Mouse (Mus musculus) lung, embryonic 16.5 days (tissue): Measurements from ENCODE around the gene Tbc1d12. TPM values are rescaled to one million over a fixed set of nuclear protein-coding genes. Genes with fewer than 3 reads are reported as not detected.
"Not testable (repeated sequence)": the region's sequence is repeated elsewhere in the genome, so short reads cannot be mapped to it uniquely, and the experiment has no call there.

Source experiments
- ATAC-seq: fragments of 200-750 bp; cut with Nextera tagmentation; 2 replicates; pipeline ENCODE4 v1.8.0; 2017; ENCODE audit warnings: low read depth, mild to moderate bottlenecking, moderate library complexity
- H3K27ac ChIP-seq: fragments of 300-500 bp; sonication (generic); 2 replicates; pipeline ENCODE4 v1.5.1; 2014; ENCODE audit warnings: mild to moderate bottlenecking, control low read depth, low read length
- H3K27me3 ChIP-seq: fragments of 300-500 bp; sonication (generic); 2 replicates; pipeline ENCODE4 v1.6.1; 2014; ENCODE audit warnings: low read depth, low read length, mixed read lengths; ENCODE audit not compliant: control insufficient read depth, insufficient read depth
- H3K36me3 ChIP-seq: fragments of 300-500 bp; sonication (generic); 2 replicates; pipeline ENCODE4 v1.6.1; 2014; ENCODE audit warnings: low read length; ENCODE audit not compliant: control insufficient read depth, insufficient read depth
- H3K4me1 ChIP-seq: fragments of 300-500 bp; sonication (generic); replicated peaks from 2 replicates; pipeline ENCODE4 v1.6.1; 2014; ENCODE audit warnings: low read length, mixed read lengths; ENCODE audit not compliant: control insufficient read depth, insufficient read depth
- H3K4me2 ChIP-seq: fragments of 300-500 bp; sonication (generic); 2 replicates; pipeline ENCODE4 v1.6.1; 2014; ENCODE audit warnings: low read depth, low read length, control low read depth
- H3K4me3 ChIP-seq: fragments of 300-500 bp; sonication (generic); 2 replicates; pipeline ENCODE4 v1.5.1; 2014; ENCODE audit warnings: mild to moderate bottlenecking, low read length, control low read depth
- H3K9ac ChIP-seq: fragments of 300-500 bp; sonication (generic); 2 replicates; pipeline ENCODE4 v1.6.1; 2014; ENCODE audit warnings: low read length, control low read depth
- H3K9me3 ChIP-seq: fragments of 300-500 bp; sonication (generic); 2 replicates; pipeline ENCODE4 v1.6.1; 2016; ENCODE audit warnings: low read length; ENCODE audit not compliant: control insufficient read depth
- WGBS: fragments of 180-500 bp; shearing (Covaris S2); extraction: QIAGEN DNeasy Blood & Tissue Kit; methylation state at CpG from one replicate; pipeline ENCODE4 v1.1.7; 2014; 5-methylcytosine and 5-hydroxymethylcytosine counted together
- polyA plus RNA-seq: library from polyadenylated mRNA; unstranded; fragments of >200 nt; fragmentation: Nextera tagmentation; extraction: Ambion mirVana; gene quantifications from 2 replicates; pipeline ENCODE4 v1.2.1, GENCODE M21; 2015

The Tbc1d12 gene
- polyA plus RNA-seq, 1 experiment from 2014 or later, result 2.5 TPM

- no peak overlapping the region for H3K27ac ChIP-seq
- ATAC-seq, result no peak
- 80% methylated on average over 4 of the region's 4 CpGs for WGBS
Observed at GRCm38 (mm10) chr19:38820186-38820804, 16.1 kb upstream of the Tbc1d12 start.

GRCm38 (mm10) chr19:38833224-38833623 is 3.2 kb upstream of the Tbc1d12 start:
- Histone ChIP-seq H3K9me3 (no peaks in the 10 kb centered on the region), H3K36me3 (no peaks in the 10 kb centered on the region), H3K9ac (no peak overlapping the region), H3K27ac (no peak overlapping the region), H3K4me1 (no peaks in the 10 kb centered on the region), H3K4me3 (no peak overlapping the region), H3K4me2 (no peak overlapping the region), H3K27me3 (no peaks in the 10 kb centered on the region)
- WGBS, result 44% methylated on average over 1 of the region's 1 CpGs
- no peak for ATAC-seq

More at GRCm38 (mm10) chr19:38820186-38820804, 16.1 kb upstream of the Tbc1d12 start:
- Histone ChIP-seq H3K4me2 (no peak overlapping the region), H3K27me3 (no peaks in the 10 kb centered on the region), H3K4me1 (peaks cover 7% of the 10 kb centered on the region), H3K9me3 (no peaks in the 10 kb centered on the region), H3K9ac (no peak overlapping the region), H3K36me3 (peaks cover 2% of the 10 kb centered on the region; the same call in 1 of the 2 replicates), H3K4me3 (no peak overlapping the region)

- H3K27ac ChIP-seq, result peak overlapping the region; percentile 9; the same call in 1 of the 2 replicates
- ATAC-seq, result no peak; the same call in 1 of the 2 replicates
- H3K4me1 ChIP-seq, result peaks cover 2% of the 10 kb centered on the region; the same call in 1 of the 2 replicates
- 20% methylated on average over 10 of the region's 10 CpGs for WGBS
- no peaks in the 10 kb centered on the region for H3K36me3 ChIP-seq
- no peaks in the 10 kb centered on the region for H3K27me3 ChIP-seq
- peak overlapping the region; percentile 85 for H3K4me3 ChIP-seq
- peak overlapping the region; percentile 60 for H3K4me2 ChIP-seq
- no peaks in the 10 kb centered on the region for H3K9me3 ChIP-seq
- peak overlapping the region; percentile 90 for H3K9ac ChIP-seq
Observed at GRCm38 (mm10) chr19:38836084-38836437, 318 bp upstream of the Tbc1d12 start.

- Histone ChIP-seq H3K9ac (peak overlapping the region; percentile 90), H3K9me3 (no peaks in the 10 kb centered on the region), H3K4me2 (peak overlapping the region; percentile 60), H3K27me3 (no peaks in the 10 kb centered on the region), H3K36me3 (no peaks in the 10 kb centered on the region), H3K27ac (peak overlapping the region; percentile 89), H3K4me1 (peaks cover 2% of the 10 kb centered on the region; the same call in 1 of the 2 replicates), H3K4me3 (peak overlapping the region; percentile 85)
- ATAC-seq, result peak; percentile 70
- WGBS, result under 1% methylated on average over 51 of the region's 54 CpGs
Observed at GRCm38 (mm10) chr19:38837171-38837641, 827 bp downstream of the Tbc1d12 start.

GRCm38 (mm10) chr19:38844817-38845216 is 8.4 kb downstream of the Tbc1d12 start:
- H3K4me2 ChIP-seq, result no peak overlapping the region
- no peak for ATAC-seq
- H3K27ac ChIP-seq, result no peak overlapping the region
- 75% methylated on average over 5 of the region's 5 CpGs for WGBS
- H3K4me1 ChIP-seq, result peaks cover 2% of the 10 kb centered on the region; the same call in 1 of the 2 replicates
- H3K9ac ChIP-seq, result no peak overlapping the region
- H3K27me3 ChIP-seq, result no peaks in the 10 kb centered on the region
- peaks cover 2% of the 10 kb centered on the region; the same call in 1 of the 2 replicates for H3K9me3 ChIP-seq
- H3K36me3 ChIP-seq, result no peaks in the 10 kb centered on the region
- no peak overlapping the region for H3K4me3 ChIP-seq

DNA sequence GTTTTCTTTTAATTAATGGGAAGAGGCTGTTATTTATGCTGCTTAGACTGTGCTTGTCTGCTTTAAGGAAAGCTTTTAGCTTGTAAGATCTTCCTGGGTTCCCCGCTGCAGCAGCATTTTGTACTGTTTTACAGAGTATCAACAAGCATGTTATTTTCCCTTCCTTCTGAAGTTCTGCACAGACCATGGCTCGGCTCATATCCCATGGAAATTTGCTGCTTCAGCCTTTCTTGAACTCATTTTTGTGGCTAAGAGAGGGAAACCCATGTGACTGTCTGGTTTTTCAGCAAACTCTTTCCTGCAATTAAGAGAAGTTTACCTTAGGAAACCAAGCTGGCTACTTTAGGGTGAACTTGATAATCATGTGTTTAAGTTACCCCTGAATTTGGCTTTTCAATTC is 10.0 kb downstream of the Tbc1d12 start:
- WGBS, result 65% methylated on average over 2 of the region's 2 CpGs
- no peaks in the 10 kb centered on the region for H3K36me3 ChIP-seq
- no peaks in the 10 kb centered on the region for H3K4me1 ChIP-seq
- no peak overlapping the region for H3K27ac ChIP-seq
- no peak overlapping the region for H3K4me3 ChIP-seq
- no peak overlapping the region for H3K9ac ChIP-seq
- no peaks in the 10 kb centered on the region for H3K27me3 ChIP-seq
- H3K9me3 ChIP-seq, result peaks cover 2% of the 10 kb centered on the region; the same call in 1 of the 2 replicates
- ATAC-seq, result no peak
- H3K4me2 ChIP-seq, result no peak overlapping the region

- H3K4me1 ChIP-seq, result no peaks in the 10 kb centered on the region
- no peak overlapping the region for H3K4me3 ChIP-seq
- H3K9ac ChIP-seq, result no peak overlapping the region
- no peaks in the 10 kb centered on the region for H3K27me3 ChIP-seq
- no peak for ATAC-seq
- no peak overlapping the region for H3K27ac ChIP-seq
- 95% methylated on average over 3 of the region's 3 CpGs for WGBS
- H3K9me3 ChIP-seq, result no peaks in the 10 kb centered on the region
- no peak overlapping the region for H3K4me2 ChIP-seq
- no peaks in the 10 kb centered on the region for H3K36me3 ChIP-seq
Observed at GRCm38 (mm10) chr19:38858224-38858623, 21.8 kb downstream of the Tbc1d12 start.

DNA sequence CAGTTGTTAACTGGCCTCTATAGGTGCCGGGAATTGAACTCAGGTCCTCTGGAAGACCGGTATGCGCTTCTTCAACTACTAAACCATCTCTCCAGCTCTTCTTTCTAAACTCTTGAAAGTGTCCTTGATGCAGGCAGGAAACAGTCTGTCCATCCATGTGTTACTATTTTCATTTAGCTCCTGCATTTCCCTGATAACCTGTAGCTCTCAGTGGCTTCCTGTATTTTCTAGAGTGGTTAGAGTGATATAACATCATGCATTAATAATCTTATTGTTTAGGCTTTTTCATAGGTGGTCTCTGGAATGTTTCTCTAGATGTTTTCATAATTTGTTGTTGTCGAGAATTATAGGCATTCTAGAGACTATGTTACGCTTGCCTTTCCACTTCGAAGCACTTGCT is 26.1 kb downstream of the Tbc1d12 start:
- WGBS, result 87% methylated on average over 6 of the region's 6 CpGs
- Histone ChIP-seq H3K27me3 (no peaks in the 10 kb centered on the region), H3K9me3 (no peaks in the 10 kb centered on the region), H3K27ac (no peak overlapping the region), H3K4me3 (no peak overlapping the region), H3K4me2 (no peak overlapping the region), H3K36me3 (no peaks in the 10 kb centered on the region), H3K9ac (no peak overlapping the region), H3K4me1 (no peaks in the 10 kb centered on the region)
- no peak for ATAC-seq

DNA sequence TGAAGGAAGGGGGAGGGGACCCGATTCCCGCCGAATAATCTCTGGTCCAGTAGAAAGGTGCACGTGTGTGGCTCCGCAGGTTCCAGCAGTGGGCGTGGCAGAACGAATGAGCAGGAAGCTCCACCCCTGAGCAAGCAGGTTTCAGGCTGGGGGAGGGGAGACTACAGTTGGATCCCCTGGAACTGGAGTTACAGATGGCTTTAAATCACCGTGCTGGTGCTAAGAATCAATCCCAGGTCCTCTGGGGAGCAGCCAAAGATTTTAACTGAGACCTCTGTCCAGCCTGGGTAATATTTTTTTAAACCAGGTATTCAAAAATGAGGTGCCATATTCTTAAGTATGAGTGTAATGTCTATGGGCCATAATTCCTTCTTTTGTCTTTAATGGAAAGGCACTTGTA is 38.4 kb downstream of the Tbc1d12 start:
- ATAC-seq, H3K4me2 ChIP-seq, H3K27me3 ChIP-seq, H3K36me3 ChIP-seq, H3K9me3 ChIP-seq, H3K9ac ChIP-seq, H3K4me3 ChIP-seq, H3K27ac ChIP-seq, H3K4me1 ChIP-seq: not testable (repeated sequence)
- WGBS, result 85% methylated on average over 1 of the region's 8 CpGs
